Mouse (Mus musculus) embryonic fibroblast, embryonic 13.5 days (primary cell): Measurements from ENCODE around the gene Chp1.

Experiments
- CTCF ChIP-seq: IDR thresholded peaks from 2 replicates; pipeline ENCODE4 v1.5.1; 2011; ENCODE audit warnings: mild to moderate bottlenecking, control low read depth, low read length, moderate library complexity, borderline replicate concordance; ENCODE audit not compliant: insufficient read depth
- POLR2A ChIP-seq: IDR thresholded peaks from 2 replicates; pipeline ENCODE4 v1.6.1; 2011; ENCODE audit warnings: low read depth, mild to moderate bottlenecking, control low read depth, low read length, moderate library complexity

DNA sequence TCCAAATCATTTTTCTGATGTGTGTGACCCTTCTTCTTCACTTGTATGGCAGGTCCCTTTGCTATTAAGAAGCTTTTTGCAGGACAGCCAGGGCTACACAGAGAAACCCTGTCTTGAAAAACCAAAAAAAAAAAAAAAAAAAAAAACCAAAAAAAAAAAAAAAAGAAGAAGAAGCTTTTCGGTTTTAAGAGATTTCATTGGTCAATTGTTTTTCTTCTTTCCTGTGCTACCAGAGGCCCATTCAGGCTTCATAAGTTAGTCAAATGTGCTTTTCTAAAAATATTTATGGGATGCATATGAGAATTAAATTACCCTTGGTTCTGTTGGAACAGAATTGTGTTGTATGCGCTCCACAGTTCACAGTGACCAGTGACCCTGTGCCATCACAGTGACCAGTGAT is 48.6 kb upstream of the Chp1 start:
- TF ChIP-seq CTCF (no peak), POLR2A (no peak)
